Mouse (Mus musculus): ENCODE data around the gene Gm49342.

DNA sequence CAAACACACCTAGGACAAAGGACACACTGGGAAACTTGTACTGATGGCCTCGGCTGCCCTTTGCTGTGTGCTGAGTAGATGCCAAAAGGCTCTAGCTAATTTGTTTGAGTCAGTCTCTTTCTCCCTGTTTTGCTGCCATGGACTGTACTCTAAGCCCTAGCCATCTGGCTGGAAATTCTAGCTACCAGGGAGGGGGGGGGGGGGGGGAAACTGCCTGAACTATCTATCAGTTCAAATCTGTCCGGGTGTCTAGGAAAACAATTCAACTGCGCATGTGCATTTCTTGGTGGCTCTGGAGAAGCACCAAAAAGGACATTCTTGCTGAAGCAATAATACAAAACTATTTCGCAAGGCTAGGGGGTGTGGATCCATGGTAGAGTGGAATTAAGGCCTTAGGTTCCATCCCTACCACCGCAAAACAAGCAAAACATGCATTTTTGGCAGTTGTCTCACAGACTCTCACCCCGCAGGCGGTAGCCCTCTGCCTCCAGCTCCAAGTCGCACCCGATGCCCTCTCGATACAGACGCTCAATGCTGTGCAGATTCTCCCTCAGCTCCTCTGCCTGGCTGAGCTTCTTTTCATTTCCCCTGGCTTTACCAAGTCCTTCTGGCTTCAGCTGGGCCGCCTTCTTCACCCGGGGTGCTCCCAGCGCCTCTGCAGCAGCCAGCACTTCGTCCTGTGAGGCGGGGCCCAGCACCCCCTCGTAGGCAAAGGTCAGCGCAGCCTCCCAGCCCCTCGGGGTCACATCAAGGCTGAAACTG lies 48.2 kb upstream of the Gm49342 start:
- TF ChIP-seq POLR2A (IDR thresholded peaks at IDR 0.05; ENCODE audit: low read depth, low read length) (no peak; the same call in none of the 2 replicates), CTCF (IDR thresholded peaks at IDR 0.05; ENCODE audit: borderline replicate concordance, insufficient read depth, low read length) (no peak)

All from embryonic fibroblast, embryonic 13.5 days (primary cell).